Mouse (Mus musculus) liver, postnatal 0 days (tissue): ENCODE data around the gene Cars2.

Experiments used
- CTCF ChIP-seq: sonication (generic); IDR thresholded peaks from 2 replicates; pipeline ENCODE4 v1.5.1; 2016; ENCODE audit warnings: antibody characterized with exemption, low read depth
- EP300 ChIP-seq: IDR thresholded peaks from 2 replicates; pipeline ENCODE4 v1.6.1; 2016; ENCODE audit warnings: antibody characterized with exemption, low read depth, mild to moderate bottlenecking

- TF ChIP-seq CTCF (no peak), EP300 (no peak)
Observed at GRCm38 (mm10) chr8:11471309-11471708, 79.3 kb downstream of the Cars2 start.
